Mouse (Mus musculus): ENCODE data around the gene Cdx2.

Gene Cdx2

DNA sequence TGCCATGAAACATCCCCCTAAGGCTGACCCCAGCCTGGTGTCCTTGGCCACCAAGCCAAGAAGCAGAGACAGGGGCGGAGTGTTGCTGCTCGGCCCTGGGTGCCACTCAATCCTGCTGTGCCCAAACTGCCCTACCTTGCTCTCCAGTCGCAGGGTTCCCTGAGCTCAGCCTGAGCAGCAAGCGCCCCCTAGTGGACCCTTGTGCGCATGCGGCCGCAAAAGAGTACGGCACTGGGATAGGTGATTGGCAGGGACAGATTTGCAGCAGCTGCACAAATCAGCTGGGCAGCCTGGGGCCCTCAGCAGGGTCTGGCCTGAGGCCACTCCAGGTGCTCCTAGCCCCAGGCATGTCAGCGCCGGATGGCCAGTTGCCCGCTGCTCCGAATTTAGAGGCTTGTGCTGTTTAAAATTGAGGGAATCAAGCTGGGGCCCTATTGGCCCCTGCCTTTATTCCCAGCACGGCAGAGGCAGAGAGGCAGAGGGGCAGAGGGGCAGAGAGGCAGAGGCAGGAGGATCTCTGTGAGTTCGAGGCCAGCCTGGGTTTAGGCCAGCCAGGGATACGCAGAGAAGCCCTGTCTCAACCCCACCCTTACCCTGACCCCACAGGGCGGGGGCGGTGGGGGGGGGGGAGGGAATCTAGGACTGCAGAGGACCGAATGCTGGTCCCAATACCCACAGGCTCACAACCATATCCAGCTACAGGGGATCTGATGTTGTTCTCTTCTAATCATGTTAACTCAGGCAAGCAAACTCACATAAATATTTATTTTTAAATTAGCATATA lies 13.8 kb downstream of the Cdx2 start:
- peak; percentile 54 to 82 for DNase-seq (ENCODE audit: low spot score in 2 of 2)

DNA sequence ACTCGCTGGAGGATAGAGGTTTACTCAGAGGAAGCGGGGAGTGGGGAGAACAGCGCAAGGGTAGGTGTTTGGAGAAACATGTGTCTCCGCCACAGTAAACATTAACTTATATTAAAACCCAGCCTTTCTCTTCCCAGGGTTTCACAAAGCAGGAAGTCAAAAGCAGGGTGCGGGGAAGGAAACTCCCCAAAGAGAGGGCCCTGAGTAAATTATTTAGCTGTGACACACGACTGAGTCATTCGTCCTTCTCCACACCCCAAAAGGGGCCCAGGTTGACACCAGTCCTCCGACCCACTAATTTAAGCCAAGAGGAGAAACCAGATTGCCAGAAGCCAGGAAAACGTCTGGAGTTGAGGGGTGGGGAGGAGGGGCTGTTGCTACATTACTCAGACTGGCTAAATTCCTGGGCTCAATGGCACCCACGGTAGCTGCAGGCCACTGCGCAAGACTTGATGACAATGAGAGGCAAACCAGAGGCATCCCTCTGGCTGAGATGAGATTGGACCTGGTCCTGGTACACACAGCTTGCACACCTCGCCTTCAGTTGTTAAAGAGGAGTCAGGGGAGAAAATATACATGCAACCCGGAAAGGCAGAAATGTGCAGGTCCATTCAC lies 14.5 kb downstream of the Cdx2 start:
- DNase-seq (ENCODE audit: low spot score in 2 of 2), result no peak

DNA sequence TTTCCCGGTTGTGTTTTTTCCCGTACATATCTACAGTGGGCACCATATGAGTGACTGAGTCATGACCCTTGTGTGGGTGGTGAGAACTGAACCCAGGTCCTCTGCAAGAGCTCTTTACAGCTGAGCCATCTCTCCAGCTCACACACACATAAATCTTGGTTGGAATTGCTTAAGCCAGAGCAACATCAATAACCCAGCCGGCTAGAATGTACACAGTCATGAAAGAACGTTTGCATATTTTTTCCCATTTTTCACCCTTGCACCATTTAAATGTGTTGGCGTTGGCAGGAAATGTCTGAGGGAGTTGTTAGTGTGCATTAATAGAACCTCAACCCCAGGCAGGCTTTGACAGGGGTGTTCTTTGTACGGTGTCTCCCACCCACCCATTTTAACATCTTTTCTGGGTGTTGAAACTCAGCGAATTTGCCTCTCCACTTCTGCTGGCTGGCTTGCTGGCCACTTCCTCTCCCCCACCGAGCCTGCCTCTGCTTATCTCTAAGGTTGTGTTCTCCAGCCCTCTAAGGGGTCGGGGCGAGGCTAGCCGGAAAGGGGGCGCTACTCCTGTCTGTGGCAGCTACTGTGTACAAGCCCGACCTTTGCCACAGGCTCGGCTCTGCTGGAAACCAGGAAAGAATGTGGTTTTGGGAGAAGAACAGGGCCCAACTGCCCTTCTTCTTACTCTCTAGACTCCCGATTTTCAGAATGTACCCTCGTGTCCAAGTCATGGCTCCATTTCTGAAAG lies 15.1 kb downstream of the Cdx2 start:
- no peak for DNase-seq (ENCODE audit: low spot score in 2 of 2)

DNA sequence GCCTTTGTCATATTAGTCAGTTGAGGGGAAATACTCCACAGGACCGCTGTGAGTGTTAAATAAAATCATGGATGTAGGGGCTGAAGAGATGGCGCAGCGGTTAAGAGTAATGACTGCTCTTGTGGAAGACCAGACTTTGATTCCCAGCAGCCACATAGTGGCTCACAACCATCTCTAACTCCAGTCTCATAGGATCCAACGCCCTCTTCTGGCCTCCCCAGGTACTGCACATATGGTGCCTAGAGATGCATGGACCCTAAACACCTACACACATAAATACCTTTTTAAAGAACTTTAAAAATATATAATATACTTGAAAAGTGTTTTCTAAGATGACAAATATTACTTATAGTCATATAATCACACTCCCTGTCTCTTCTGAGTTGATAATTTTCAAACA lies 22.7 kb downstream of the Cdx2 start:
- no peak for DNase-seq (ENCODE audit: low spot score in 2 of 2)

DNA sequence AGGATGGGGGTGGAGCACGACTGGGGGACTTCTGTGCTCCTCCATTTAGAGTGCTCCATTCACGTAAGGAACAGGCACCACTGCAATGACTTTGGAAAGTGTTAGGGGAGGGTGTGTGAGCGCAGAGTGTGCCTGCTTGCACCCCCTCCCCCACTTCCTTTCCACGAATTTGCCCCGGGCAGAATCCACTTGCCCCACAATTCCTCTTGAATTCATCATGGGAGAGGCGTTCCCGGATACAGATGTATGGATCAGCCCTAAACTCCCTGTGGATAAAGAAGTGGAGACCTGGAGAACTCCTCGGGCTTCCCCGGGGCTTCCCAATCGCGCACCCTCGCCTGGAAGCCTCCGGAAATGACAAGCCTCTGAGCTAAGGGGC lies 29.5 kb downstream of the Cdx2 start:
- no peak for DNase-seq (ENCODE audit: low spot score in 2 of 2)

DNA sequence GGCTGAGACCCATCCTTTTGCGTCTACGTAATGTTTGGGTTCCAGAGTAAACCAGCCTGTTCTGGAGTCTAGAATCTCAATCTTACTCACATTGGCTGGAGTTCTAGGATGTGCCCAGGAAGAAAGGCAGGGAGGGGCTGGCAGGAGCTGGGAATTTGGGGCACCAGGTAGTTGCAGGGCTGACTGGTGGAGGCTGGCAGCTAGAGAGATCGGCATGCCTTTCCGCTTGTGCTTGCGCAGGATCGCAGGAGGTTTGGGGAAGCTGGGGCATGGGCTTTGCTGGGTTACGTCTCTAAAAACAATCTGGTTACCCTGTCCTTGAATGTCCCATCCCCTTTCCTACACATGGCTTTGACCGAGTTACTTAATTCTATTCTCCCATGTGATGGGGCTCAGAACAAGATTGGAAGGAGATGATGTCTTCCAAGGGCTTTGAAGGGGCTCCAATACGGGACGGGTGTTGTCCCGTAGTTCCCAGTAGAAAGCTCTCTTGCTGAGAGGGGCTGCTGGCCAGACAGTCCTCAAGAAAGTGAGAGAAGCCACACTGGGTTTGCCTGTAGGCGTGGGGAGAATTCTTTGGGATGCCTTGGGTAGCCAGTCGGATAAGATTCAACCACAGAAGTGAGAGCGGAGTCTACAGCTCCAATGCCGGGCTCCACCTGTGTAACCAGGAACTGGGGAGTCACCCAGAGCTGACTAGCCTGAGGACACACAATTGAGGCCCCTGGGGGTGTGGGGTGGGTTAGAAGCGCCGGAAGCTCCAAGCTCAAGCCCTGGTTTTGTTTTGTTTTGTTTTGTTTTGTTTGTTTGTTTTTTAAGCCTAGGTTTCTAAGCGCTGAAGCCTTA lies 30.1 kb downstream of the Cdx2 start:
- DNase-seq (ENCODE audit: low spot score in 2 of 2), result no peak

DNA sequence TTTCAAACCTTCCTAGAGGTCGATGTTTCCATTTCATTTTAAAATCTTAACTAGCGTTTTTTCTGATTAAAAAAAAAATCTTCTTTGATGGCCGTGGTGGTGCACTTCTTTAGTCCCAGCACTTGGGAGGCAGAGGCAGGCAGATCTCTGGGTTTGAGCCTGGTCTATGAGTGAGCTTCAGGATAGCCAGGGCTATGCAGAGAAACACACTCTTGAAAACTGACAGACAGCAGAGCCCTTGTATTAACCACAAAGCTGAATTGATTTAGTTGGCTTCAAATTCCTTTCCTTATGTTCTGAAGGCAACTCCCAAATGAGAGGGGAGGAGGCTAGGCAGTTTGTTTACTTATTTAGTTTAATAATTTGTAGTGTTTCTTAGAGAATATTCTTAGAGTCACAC lies 31.3 kb downstream of the Cdx2 start:
- DNase-seq (ENCODE audit: low spot score in 2 of 2), result no peak

DNA sequence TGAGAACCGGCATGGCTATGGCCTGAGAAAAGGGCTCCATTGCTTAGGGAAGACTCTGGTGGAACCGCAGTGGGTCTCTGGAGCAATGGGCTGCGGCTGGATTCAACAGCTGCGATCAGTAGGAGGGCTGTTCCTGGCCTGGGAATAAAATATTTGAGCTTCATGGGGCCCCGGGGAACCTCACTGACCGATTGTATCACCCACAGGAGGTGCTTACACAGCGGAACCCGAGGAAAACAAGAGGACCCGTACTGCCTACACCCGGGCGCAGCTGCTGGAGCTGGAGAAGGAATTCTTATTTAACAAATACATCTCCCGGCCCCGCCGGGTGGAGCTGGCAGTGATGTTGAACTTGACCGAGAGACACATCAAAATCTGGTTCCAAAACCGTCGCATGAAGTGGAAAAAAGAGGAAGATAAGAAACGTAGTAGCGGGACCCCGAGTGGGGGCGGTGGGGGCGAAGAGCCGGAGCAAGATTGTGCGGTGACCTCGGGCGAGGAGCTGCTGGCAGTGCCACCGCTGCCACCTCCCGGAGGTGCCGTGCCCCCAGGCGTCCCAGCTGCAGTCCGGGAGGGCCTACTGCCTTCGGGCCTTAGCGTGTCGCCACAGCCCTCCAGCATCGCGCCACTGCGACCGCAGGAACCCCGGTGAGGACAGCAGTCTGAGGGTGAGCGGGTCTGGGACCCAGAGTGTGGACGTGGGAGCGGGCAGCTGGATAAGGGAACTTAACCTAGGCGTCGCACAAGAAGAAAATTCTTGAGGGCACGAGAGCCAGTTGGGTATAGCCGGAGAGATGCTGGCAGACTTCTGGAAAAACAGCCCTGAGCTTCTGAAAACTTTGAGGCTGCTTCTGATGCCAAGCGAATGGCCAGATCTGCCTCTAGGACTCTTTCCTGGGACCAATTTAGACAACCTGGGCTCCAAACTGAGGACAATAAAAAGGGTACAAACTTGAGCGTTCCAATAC lies 32.6 kb downstream of the Cdx2 start:
- DNase-seq (ENCODE audit: low spot score in 2 of 2), result no peak

DNA sequence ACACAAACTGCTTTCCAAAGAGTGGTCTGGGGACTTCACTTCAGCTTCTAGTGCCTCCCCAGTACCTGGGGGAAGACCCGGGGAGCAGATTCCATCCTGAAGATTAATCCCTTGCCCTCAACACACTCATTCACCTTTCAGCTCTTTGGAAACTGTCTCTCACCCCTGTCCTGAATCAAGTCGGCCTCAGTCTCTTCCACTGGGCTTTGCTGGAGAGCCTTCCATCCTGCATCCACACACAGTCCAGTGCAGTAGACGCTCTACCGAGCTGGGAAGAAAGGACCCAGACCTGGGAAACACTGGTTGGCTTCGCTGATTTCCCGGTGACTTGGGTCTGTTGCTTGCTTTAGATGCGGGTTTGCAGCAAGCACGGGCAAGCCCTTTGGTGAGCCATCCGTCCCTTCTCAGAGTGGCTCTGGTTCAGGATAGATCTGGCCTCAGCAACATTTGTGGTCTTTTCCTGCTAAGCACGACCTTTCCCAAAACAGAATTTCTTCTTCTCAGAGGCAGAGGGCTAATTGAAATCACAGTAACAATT lies 34.2 kb downstream of the Cdx2 start:
- DNase-seq (ENCODE audit: low spot score in 2 of 2), result no peak

DNA sequence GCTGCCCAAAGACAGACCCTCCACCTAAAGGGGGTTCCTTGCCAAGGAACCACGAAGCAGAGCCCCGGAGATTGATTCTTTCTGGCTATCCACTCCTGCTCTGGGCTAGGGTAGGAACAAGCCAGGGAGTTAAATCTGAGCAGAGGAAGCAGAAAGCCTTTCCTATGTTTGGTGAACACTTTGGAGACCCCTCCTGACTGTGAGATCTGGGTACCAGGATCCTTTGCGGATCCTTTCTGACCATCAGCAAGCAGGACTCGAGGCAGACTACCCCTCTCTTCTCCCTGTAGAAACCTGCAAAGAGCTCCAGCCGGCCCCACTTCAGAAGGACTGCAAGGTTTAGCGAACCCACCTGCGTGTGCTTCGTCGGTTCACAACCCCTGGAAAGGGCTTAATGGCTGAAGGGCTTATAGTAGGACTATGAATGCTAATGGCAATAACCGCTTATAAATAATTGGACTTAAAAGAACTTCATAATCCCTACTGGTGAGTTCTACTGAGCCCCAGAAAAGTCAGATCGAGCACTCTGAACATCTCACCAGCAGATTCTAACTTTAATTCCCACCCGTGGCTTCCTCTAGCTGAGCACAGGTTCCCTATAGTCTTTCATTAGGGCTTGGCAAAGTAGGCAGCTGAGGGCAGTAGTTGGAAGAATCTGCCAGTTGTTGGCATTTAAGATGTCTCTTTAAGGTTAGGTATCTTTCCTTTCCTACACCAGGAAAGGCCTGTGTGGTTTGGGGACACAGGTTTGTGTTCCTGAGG lies 34.8 kb downstream of the Cdx2 start:
- DNase-seq (ENCODE audit: low spot score in 2 of 2), result no peak

DNA sequence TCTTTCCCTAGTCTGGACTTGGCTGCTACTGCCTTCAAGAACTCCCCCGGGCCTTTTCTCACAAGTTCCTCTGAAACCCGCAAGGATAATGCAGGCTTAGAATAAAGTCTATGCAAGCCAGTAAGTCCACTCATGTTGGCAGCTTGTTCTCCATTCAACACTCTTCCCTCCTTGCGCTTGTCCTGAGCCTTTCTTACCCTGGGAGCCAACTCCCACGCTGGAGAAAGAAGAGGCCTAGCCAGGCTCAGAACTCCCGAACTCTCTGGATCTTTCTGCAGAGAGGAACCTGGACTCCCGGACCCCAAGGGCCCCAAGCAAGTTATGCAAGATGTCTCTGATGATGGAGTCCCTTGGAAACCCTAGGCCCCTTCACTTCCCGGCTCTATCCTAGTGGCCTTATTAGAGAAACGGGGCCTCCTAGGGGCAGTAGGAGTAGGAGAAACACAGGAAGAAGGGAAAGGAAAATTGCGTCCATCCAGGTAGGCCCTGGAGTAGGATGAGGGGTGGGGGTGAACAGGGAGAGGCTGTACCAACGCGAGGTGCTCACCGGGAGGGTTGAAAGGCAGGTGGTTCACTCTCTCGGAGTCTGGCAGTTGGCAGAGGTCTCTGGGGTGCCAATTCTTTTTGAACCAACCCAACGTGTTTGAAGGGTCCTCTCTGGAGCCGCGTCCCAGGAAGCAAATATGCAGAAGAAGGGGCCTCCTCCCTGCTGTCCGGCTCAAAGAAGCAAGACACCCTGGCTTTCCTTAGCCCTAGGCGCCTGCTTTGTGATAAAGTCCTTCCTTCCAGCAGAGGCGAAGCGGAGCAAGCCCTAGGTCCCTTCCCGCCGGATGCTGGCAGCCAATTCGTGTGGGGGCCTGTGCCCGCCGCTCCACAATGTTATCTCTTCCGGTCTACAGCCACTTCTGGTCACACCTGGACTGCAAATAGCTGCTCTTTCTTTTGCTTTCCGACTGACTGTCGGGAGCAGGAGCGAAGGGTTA lies 36.1 kb downstream of the Cdx2 start:
- DNase-seq (ENCODE audit: low spot score in 2 of 2), result no peak

DNA sequence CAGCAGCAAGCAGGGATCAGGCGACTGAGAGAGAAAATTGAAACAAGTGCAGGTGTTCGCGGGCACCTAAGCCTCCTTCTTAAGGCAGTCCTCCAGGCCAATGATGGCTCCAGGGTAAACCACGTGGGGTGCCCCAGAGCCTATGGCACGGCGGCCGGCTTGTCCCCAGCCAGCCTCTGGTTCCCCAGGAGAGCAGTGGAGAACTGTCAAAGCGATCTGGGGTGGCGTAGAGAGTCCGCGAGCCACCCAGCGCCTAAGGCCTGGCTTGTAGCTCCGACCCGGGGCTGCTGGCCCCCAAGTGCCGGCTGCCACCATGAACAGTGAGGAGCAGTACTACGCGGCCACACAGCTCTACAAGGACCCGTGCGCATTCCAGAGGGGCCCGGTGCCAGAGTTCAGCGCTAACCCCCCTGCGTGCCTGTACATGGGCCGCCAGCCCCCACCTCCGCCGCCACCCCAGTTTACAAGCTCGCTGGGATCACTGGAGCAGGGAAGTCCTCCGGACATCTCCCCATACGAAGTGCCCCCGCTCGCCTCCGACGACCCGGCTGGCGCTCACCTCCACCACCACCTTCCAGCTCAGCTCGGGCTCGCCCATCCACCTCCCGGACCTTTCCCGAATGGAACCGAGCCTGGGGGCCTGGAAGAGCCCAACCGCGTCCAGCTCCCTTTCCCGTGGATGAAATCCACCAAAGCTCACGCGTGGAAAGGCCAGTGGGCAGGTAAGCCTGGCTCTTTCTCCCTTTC lies 37.0 kb downstream of the Cdx2 start, which contains the start of gene Pdx1:
TSS of gene Pdx1 (plus strand) at position 34 of the 747 bp plus-strand sequence.
- no peak for DNase-seq (ENCODE audit: low spot score in 2 of 2)

DNA sequence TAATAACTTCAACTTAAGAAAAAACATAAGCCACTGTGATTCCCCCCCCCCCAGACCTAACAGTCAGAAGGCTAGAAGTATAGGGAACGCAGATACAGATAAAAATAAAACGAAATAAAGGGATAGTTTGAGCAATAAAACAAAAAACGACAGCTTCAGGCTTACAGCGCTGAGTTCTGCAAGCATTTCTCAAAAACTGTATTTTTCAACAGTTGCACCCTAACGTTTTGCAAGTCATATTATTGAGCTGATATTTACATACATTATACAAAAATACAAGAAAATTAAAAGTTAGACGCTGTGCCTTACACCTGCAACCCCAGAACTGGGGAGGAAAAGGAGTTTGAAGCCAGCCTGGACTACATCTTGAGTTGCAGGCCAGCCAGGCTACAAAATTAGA lies 37.7 kb downstream of the Cdx2 start:
- no peak for DNase-seq (ENCODE audit: low spot score in 2 of 2)

DNA sequence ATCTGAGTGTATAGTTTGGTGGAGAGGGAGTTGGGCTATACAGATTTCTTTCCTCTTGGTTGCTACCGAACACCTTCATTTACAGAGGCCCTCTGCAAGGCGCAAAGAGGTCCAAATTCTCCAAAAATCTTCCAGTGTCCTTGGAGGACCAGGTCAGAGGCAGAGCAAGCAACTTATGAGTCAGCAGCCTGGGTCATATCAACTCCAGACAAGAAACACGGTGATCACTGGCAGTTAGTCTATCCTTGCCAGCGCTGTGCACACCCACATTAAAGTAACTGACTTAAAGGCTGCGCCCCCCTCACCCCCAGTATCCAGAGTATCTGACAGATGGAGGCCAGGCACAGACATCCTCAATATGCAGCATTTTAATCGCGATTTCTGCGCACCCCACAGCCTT lies 38.3 kb downstream of the Cdx2 start:
- no peak for DNase-seq (ENCODE audit: low spot score in 2 of 2)

DNA sequence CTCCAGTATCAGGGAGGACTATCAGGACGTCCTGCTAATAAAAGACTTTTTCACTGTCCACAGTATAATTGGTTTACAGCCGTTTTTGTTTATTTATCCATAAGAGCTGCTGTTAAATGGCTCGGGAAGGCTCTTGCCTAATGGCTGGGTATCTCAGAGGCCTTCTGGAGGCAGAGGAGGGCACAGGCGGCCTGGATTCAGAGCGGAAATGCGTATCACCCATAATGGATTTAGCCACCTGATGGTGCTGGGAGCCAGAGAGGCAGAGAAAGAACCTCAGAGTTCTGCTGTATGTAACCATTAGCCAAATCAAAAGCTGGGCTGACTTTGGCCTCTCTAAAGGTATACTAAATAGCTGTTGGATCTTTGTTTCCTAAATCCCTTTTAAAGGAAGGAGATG lies 39.6 kb downstream of the Cdx2 start:
- no peak for DNase-seq (ENCODE audit: low spot score in 2 of 2)

DNA sequence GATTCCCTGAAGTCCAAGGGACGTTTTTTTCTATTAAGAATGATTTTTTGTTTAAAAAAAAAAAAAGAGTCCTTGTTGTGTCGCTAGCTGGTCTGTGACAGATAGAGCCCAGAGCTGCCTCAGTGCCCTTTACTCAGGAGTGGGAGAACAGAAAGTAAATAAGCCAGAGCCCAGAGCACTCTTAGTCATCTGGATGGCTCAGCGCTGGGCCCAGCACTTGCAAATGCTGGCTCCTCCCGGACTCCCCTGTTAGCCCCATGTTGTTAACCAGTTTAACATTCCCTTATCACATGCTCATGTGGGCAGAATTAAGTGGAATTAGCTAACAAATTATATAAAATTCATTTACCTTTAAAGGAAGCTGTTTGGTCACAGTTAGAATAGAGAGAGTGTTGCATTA lies 43.1 kb downstream of the Cdx2 start:
- DNase-seq (ENCODE audit: low spot score in 2 of 2), result no peak

DNA sequence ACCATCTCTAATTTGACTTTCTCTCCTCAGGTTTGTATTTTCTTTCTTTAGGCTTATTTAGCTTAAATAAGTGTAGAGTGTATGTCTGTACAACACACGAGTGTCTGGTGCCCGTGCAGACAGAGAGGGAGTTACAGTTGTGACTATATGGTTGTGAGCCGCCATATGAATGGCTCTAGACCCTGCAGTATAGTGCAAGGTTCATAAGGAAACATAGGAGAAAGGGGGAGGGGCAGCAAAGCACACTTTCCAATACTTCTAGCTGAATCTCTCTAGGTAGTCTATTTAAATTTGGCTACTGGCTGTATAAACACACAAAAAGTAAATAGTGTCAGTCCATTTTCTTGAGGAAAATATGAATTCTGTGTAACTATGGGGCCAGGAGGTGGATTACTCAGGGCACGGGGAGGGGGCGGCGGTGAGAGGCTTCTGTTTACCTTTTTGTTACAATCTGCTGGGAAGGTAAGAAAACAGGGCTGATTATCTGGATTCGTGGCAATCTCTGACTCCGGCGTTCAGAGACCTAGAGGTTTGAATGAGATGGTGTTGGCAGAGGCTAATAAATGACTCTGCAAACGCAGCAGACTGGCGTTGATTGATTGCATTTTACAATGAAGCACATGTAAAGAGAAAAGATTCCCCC lies 45.0 kb downstream of the Cdx2 start:
- no peak for DNase-seq (ENCODE audit: low spot score in 2 of 2)

Data from spleen, postnatal 4 days (tissue).